Mouse (Mus musculus) liver, embryonic 16.5 days (tissue): ENCODE results near the gene Hnrnpul2. TPM values are rescaled to one million over a fixed set of nuclear protein-coding genes. Genes with fewer than 3 reads are reported as not detected.
"Not testable (repeated sequence)": the region's sequence is repeated elsewhere in the genome, so short reads cannot be mapped to it uniquely, and the experiment has no call there.

Source experiments
- ATAC-seq: fragments of 200-750 bp; cut with Nextera tagmentation; 2 replicates; pipeline ENCODE4 v1.8.0; 2017; ENCODE audit warnings: low read depth, mild to moderate bottlenecking, moderate number of reproducible peaks, moderate library complexity
- H3K27ac ChIP-seq: fragments of 300-500 bp; sonication (generic); 2 replicates; pipeline ENCODE4 v1.5.1; 2014; ENCODE audit warnings: mild to moderate bottlenecking, low read length
- H3K27me3 ChIP-seq: fragments of 300-500 bp; sonication (generic); 2 replicates; pipeline ENCODE4 v1.6.1; 2014; ENCODE audit warnings: low read depth, low read length, mixed read lengths; ENCODE audit not compliant: control insufficient read depth, insufficient read depth
- H3K36me3 ChIP-seq: fragments of 300-500 bp; sonication (generic); 2 replicates; pipeline ENCODE4 v1.6.1; 2014; ENCODE audit warnings: mild to moderate bottlenecking; ENCODE audit not compliant: control insufficient read depth, insufficient read depth
- H3K4me1 ChIP-seq: fragments of 300-500 bp; sonication (generic); 2 replicates; pipeline ENCODE4 v1.6.1; 2014; ENCODE audit warnings: low read depth, low read length, mixed read lengths; ENCODE audit not compliant: control insufficient read depth
- H3K4me2 ChIP-seq: fragments of 300-500 bp; sonication (generic); 2 replicates; pipeline ENCODE4 v1.6.1; 2014; ENCODE audit warnings: low read depth, low read length, mixed read lengths
- H3K4me3 ChIP-seq: fragments of 300-500 bp; sonication (generic); 2 replicates; pipeline ENCODE4 v1.5.1; 2014; ENCODE audit warnings: low read depth, mild to moderate bottlenecking, low read length
- H3K9ac ChIP-seq: fragments of 300-500 bp; sonication (generic); 2 replicates; pipeline ENCODE4 v1.6.1; 2014; ENCODE audit warnings: low read depth, low read length
- H3K9me3 ChIP-seq: fragments of 300-500 bp; sonication (generic); replicated peaks from 2 replicates; pipeline ENCODE4 v1.6.1; 2016; ENCODE audit warnings: low read length; ENCODE audit not compliant: control insufficient read depth
- WGBS: fragments of 180-500 bp; shearing (Covaris S2); extraction: QIAGEN DNeasy Blood & Tissue Kit; methylation state at CpG from one replicate; pipeline ENCODE4 v1.1.7; 2014; ENCODE audit not compliant: insufficient replicate concordance; 5-methylcytosine and 5-hydroxymethylcytosine counted together
- polyA plus RNA-seq: library from polyadenylated mRNA; unstranded; fragments of >200 nt; fragmentation: Nextera tagmentation; extraction: Ambion mirVana; gene quantifications from 2 replicates; pipeline ENCODE4 v1.2.1, GENCODE M21; 2015

Gene Hnrnpul2
- polyA plus RNA-seq, 1 experiment from 2014 or later = 1.8 TPM

GRCm38 (mm10) chr19:8831262-8831661 lies 11.5 kb downstream of the Hnrnpul2 start:
- Histone ChIP-seq H3K4me1 (no peaks in the 10 kb centered on the region; the same call in 1 of the 2 replicates), H3K4me2 (no peak overlapping the region), H3K27me3 (no peaks in the 10 kb centered on the region), H3K9ac (no peak overlapping the region), H3K4me3 (no peak overlapping the region), H3K36me3 (peaks cover 89% of the 10 kb centered on the region), H3K9me3 (no peaks in the 10 kb centered on the region), H3K27ac (no peak overlapping the region)
- no peak for ATAC-seq
- WGBS = 88% methylated on average over 11 of the region's 11 CpGs

- peak overlapping the region; percentile 18; the same call in 1 of the 2 replicates for H3K27ac ChIP-seq
- H3K4me3 ChIP-seq = no peak overlapping the region
- peaks cover 8% of the 10 kb centered on the region for H3K4me1 ChIP-seq
- no peak overlapping the region for H3K4me2 ChIP-seq
- no peaks in the 10 kb centered on the region for H3K9me3 ChIP-seq
- no peaks in the 10 kb centered on the region for H3K27me3 ChIP-seq
- ATAC-seq = no peak
- H3K9ac ChIP-seq = no peak overlapping the region
- 91% methylated on average over 4 of the region's 4 CpGs for whole genome bisulfite sequencing
- H3K36me3 ChIP-seq = peaks cover 72% of the 10 kb centered on the region
Observed at GRCm38 (mm10) chr19:8832971-8833370, 13.2 kb downstream of the Hnrnpul2 start.

- not testable (repeated sequence) for H3K27me3 ChIP-seq, H3K4me3 ChIP-seq, ATAC-seq, H3K9me3 ChIP-seq, H3K9ac ChIP-seq, H3K4me2 ChIP-seq, H3K27ac ChIP-seq
- H3K4me1 ChIP-seq = peaks cover 29% of the 10 kb centered on the region
- WGBS = 95% methylated on average over 10 of the region's 10 CpGs
- H3K36me3 ChIP-seq = peaks cover 39% of the 10 kb centered on the region
Observed at GRCm38 (mm10) chr19:8836327-8836726, 16.5 kb downstream of the Hnrnpul2 start.

GRCm38 (mm10) chr19:8837251-8837791 lies 17.5 kb downstream of the Hnrnpul2 start, which contains the start of gene Bscl2:
Bscl2 (plus strand) TSS chr19:8837467.
- Histone ChIP-seq H3K4me2 (peak within 1 kb of the TSS; percentile 75), H3K4me3 (peak within 1 kb of the TSS; percentile 80), H3K27ac (peak within 1 kb of the TSS; percentile 92), H3K4me1 (peaks cover 29% of the 10 kb centered on the region), H3K36me3 (peaks cover 29% of the 10 kb centered on the region), H3K9ac (peak within 1 kb of the TSS; percentile 90), H3K9me3 (no peaks in the 10 kb centered on the region), H3K27me3 (no peaks in the 10 kb centered on the region)
- ATAC-seq = peak; percentile 68
- WGBS = 1% methylated on average over 38 of the region's 38 CpGs

GRCm38 (mm10) chr19:8838041-8838730 lies 18.4 kb downstream of the Hnrnpul2 start:
- Histone ChIP-seq H3K27me3 (no peaks in the 10 kb centered on the region), H3K4me2 (peak overlapping the region; percentile 75), H3K36me3 (peaks cover 20% of the 10 kb centered on the region), H3K9me3 (no peaks in the 10 kb centered on the region), H3K4me3 (peak overlapping the region; percentile 80), H3K27ac (peak overlapping the region; percentile 1; the same call in 1 of the 2 replicates), H3K4me1 (peaks cover 29% of the 10 kb centered on the region), H3K9ac (peak overlapping the region; percentile 90)
- peak; percentile 5; the same call in 1 of the 2 replicates for ATAC-seq
- WGBS = 19% methylated on average over 15 of the region's 15 CpGs

GRCm38 (mm10) chr19:8839103-8839907 lies 19.5 kb downstream of the Hnrnpul2 start, which contains the start of gene Gng3:
Gng3 (minus strand) TSS chr19:8839194.
- no peak for ATAC-seq
- H3K9me3 ChIP-seq = no peaks in the 10 kb centered on the region
- peak within 1 kb of the TSS; percentile 90 for H3K9ac ChIP-seq

GRCm38 (mm10) chr19:8839908-8840791 lies 20.3 kb downstream of the Hnrnpul2 start:
- 26% methylated on average over 29 of the region's 29 CpGs for WGBS
- peaks cover 2% of the 10 kb centered on the region; the same call in 1 of the 2 replicates for H3K36me3 ChIP-seq
- H3K4me2 ChIP-seq = peak overlapping the region; percentile 75
- H3K9ac ChIP-seq = peak overlapping the region; percentile 74
- peaks cover 29% of the 10 kb centered on the region for H3K4me1 ChIP-seq
- peak overlapping the region; percentile 67 for H3K4me3 ChIP-seq
- ATAC-seq = peak; percentile 73
- peak overlapping the region; percentile 43; the same call in 1 of the 2 replicates for H3K27ac ChIP-seq
- H3K9me3 ChIP-seq = no peaks in the 10 kb centered on the region
- H3K27me3 ChIP-seq = no peaks in the 10 kb centered on the region

More at GRCm38 (mm10) chr19:8839103-8839907, 19.5 kb downstream of the Hnrnpul2 start, which contains the start of gene Gng3:
- H3K27ac ChIP-seq = 0 out of 2 replicates have a peak within 1 kb of the TSS, but pooled peaks have one; percentile 1
- H3K4me1 ChIP-seq = peaks cover 29% of the 10 kb centered on the region
- H3K27me3 ChIP-seq = no peaks in the 10 kb centered on the region
- H3K4me3 ChIP-seq = peak within 1 kb of the TSS; percentile 80
- peaks cover 9% of the 10 kb centered on the region for H3K36me3 ChIP-seq
- 78% methylated on average over 11 of the region's 11 CpGs for WGBS
- H3K4me2 ChIP-seq = peak within 1 kb of the TSS; percentile 75

GRCm38 (mm10) chr19:8841012-8841411 lies 21.2 kb downstream of the Hnrnpul2 start:
- Histone ChIP-seq H3K36me3 (peaks cover 3% of the 10 kb centered on the region; the same call in 1 of the 2 replicates), H3K9me3 (no peaks in the 10 kb centered on the region), H3K4me2 (peak overlapping the region; percentile 75), H3K27me3 (no peaks in the 10 kb centered on the region), H3K4me1 (peaks cover 29% of the 10 kb centered on the region), H3K4me3 (peak overlapping the region; percentile 67), H3K9ac (no peak overlapping the region; the same call in 1 of the 2 replicates), H3K27ac (no peak overlapping the region)
- 82% methylated on average over 7 of the region's 7 CpGs for WGBS
- no peak for ATAC-seq
